In the genomic region with DNA sequence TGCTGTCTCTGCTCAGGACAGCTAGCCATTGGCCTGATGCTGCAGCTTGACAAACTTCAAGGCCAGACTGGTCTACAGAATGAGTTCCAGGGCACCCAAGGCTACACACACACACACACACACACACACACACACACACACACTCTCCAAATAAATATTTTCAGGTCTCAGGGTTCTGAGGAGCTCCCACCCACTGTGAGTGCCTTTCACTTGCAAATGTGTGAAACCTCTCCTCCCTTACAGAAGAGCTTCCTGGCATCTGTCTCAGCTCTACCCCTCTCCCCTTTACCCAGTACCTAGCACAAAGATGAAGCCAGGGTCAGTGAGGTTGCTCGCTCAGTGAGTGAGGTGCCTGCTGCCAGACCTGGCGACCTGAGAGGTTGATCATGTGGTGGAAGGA, we compare ENCODE assay signal across 27 mouse cellular contexts.
"Had no signal": no experiment of that assay in that cellular context is flagged by ENCODE, and none has a peak within 500 bp of the region (broad histone marks: within the 10 kb centered on the region; RNA-seq: fewer than 3 reads in every experiment).

No protein-coding gene starts in this region.

- H3K27me3 ChIP-seq: heart, embryonic 12.5 days; hindbrain, embryonic 12.5 days; intestine, embryonic 15.5 days; limb, embryonic 13.5 days; limb, embryonic 15.5 days; liver, embryonic 13.5 days; liver, embryonic 15.5 days had no signal

- H3K9ac ChIP-seq: heart, embryonic 12.5 days; hindbrain, embryonic 12.5 days; hindbrain, embryonic 14.5 days; intestine, embryonic 15.5 days; limb, embryonic 13.5 days; limb, embryonic 15.5 days; liver, embryonic 13.5 days; liver, embryonic 15.5 days; liver, postnatal 0 days had no signal

- H3K4me2 ChIP-seq: heart, embryonic 12.5 days; hindbrain, embryonic 12.5 days; hindbrain, embryonic 14.5 days; intestine, embryonic 15.5 days; limb, embryonic 13.5 days; limb, embryonic 15.5 days; liver, embryonic 13.5 days; liver, embryonic 15.5 days had no signal

- DNase-seq: gastrocnemius, adult 2 months; gastrocnemius, postnatal 10 days; gastrocnemius, postnatal 25 days; heart, adult 2 months; heart, postnatal 10 days; heart, postnatal 4 days; kidney, adult 18-20 months; kidney, adult 8-10 months; kidney, postnatal 10 days; kidney, postnatal 25 days; kidney, postnatal 4 days; left cerebral cortex, postnatal 4 days; liver, embryonic 13.5 days; liver, postnatal 0 days had no signal

- H3K4me3 ChIP-seq: gastrocnemius, adult 2 months; heart, adult 2 months; heart, embryonic 12.5 days; hindbrain, embryonic 10.5 days; hindbrain, embryonic 12.5 days; intestine, embryonic 15.5 days; layer of hippocampus, adult 2 months; left cerebral cortex, adult 2 months; limb, embryonic 13.5 days; limb, embryonic 15.5 days; liver, embryonic 13.5 days; liver, embryonic 15.5 days had no signal

- ATAC-seq: hindbrain, embryonic 16.5 days; inflammation-experienced regulatory T-cells, adult 6 months; intestine, embryonic 15.5 days; intestine, postnatal 0 days; liver, postnatal 0 days had no signal

- H3K4me1 ChIP-seq: heart, embryonic 12.5 days; hindbrain, embryonic 10.5 days; hindbrain, embryonic 12.5 days; intestine, embryonic 15.5 days; limb, embryonic 13.5 days; limb, embryonic 15.5 days; liver, embryonic 13.5 days; liver, embryonic 15.5 days had no signal

- H3K27ac ChIP-seq: gastrocnemius, adult 2 months; heart, adult 2 months; hindbrain, embryonic 10.5 days; hindbrain, embryonic 12.5 days; hindbrain, embryonic 14.5 days; intestine, embryonic 15.5 days; layer of hippocampus, adult 2 months; left cerebral cortex, adult 2 months; limb, embryonic 13.5 days; limb, embryonic 15.5 days; liver, embryonic 13.5 days; liver, embryonic 15.5 days had no signal

- H3K36me3 ChIP-seq: heart, embryonic 12.5 days; hindbrain, embryonic 10.5 days; hindbrain, embryonic 12.5 days; intestine, embryonic 15.5 days; limb, embryonic 13.5 days; limb, embryonic 15.5 days; liver, embryonic 13.5 days; liver, embryonic 15.5 days had no signal

- H3K9me3 ChIP-seq: hindbrain, embryonic 12.5 days; intestine, embryonic 15.5 days; limb, embryonic 13.5 days; limb, embryonic 15.5 days; liver, embryonic 13.5 days; liver, embryonic 15.5 days had no signal
